ENCODE assay signal across 9 mouse cellular contexts in genomic region chr17:29165452-29165851, GRCm38 (mm10). TPM values are rescaled to one million over a fixed set of nuclear protein-coding genes. Genes with fewer than 3 reads are reported as not detected.
DNase-seq lines count a peak whose midpoint lies in the region; ATAC-seq and TF ChIP-seq lines count a peak whose summit lies in the region.
"Had no signal": no experiment of that assay in that cellular context is flagged by ENCODE, and none has a peak within 500 bp of the region (broad histone marks: within the 10 kb centered on the region; RNA-seq: fewer than 3 reads in every experiment).

No protein-coding gene starts in this region.

- WGBS in hindbrain, embryonic 11.5 days: 10% methylated on average over 6 of the region's 6 CpGs
- 11% methylated on average over 6 of the region's 6 CpGs for WGBS in hindbrain, embryonic 10.5 days
- WGBS in midbrain, embryonic 16.5 days: 4% methylated on average over 6 of the region's 6 CpGs

- H3K4me1 ChIP-seq in hindbrain, embryonic 11.5 days (replicated peaks; ENCODE audit: control insufficient read depth, insufficient read depth, low read length): peaks cover 8% of the 10 kb centered on the region; the same call in 1 of the 2 replicates
- peaks cover 33% of the 10 kb centered on the region for H3K4me1 ChIP-seq in hindbrain, embryonic 10.5 days (replicated peaks)
- peaks cover 81% of the 10 kb centered on the region for H3K4me1 ChIP-seq in E14TG2a.4 (replicated peaks; ENCODE audit: low read depth, low read length)
- peaks cover 18% of the 10 kb centered on the region for H3K4me1 ChIP-seq in midbrain, embryonic 16.5 days (ENCODE audit: control insufficient read depth, insufficient read depth, low read length)

- no peak for TF ChIP-seq CTCF in E14TG2a.4 (conservative IDR thresholded peaks at IDR 0.05; ENCODE audit: low read length)

- H3K4me2 ChIP-seq in hindbrain, embryonic 11.5 days (replicated peaks; ENCODE audit: low read depth, low read length): no peak overlapping the region; the same call in 1 of the 2 replicates
- H3K4me2 ChIP-seq in midbrain, embryonic 16.5 days (ENCODE audit: low read length): no peak overlapping the region

- no peaks in the 10 kb centered on the region for H3K9me3 ChIP-seq in hindbrain, embryonic 11.5 days (ENCODE audit: control insufficient read depth, low read length)
- H3K9me3 ChIP-seq in hindbrain, embryonic 10.5 days: peaks cover 13% of the 10 kb centered on the region; the same call in 1 of the 2 replicates
- H3K9me3 ChIP-seq in E14TG2a.4 (ENCODE audit: low read length): peaks cover 19% of the 10 kb centered on the region
- no peaks in the 10 kb centered on the region for H3K9me3 ChIP-seq in midbrain, embryonic 16.5 days (replicated peaks; ENCODE audit: control insufficient read depth, low read length, poor library complexity, severe bottlenecking)

- H3K4me3 ChIP-seq in hindbrain, embryonic 11.5 days (ENCODE audit: low read depth, low read length): no peak overlapping the region
- H3K4me3 ChIP-seq in hindbrain, embryonic 10.5 days: no peak overlapping the region
- peak overlapping the region; percentile 46; the same call in 1 of the 2 replicates for H3K4me3 ChIP-seq in E14TG2a.4 (replicated peaks; ENCODE audit: low read length)
- H3K4me3 ChIP-seq in midbrain, embryonic 16.5 days (ENCODE audit: low read depth, low read length): no peak overlapping the region

- H3K9ac ChIP-seq in hindbrain, embryonic 11.5 days (ENCODE audit: low read depth, low read length): no peak overlapping the region
- H3K9ac ChIP-seq in midbrain, embryonic 16.5 days (ENCODE audit: low read depth, low read length): no peak overlapping the region

- DNase-seq in hindbrain, embryonic 11.5 days (ENCODE audit: low spot score): peak; percentile 38
- no peak for DNase-seq in hindbrain, embryonic 10.5 days (ENCODE audit: low spot score)
- DNase-seq in induced T-regulatory cell, adult 2 months (ENCODE audit: low read depth): peak; percentile 45
- DNase-seq in layer of hippocampus, adult 9-11 months: no peak
- no peak for DNase-seq in layer of hippocampus, adult 9-10 months (ENCODE audit: low spot score)
- DNase-seq: cerebellum, adult 18-20 months had no signal

- H3K27ac ChIP-seq in hindbrain, embryonic 11.5 days (ENCODE audit: low read depth, low read length): peak overlapping the region; percentile 40
- H3K27ac ChIP-seq in hindbrain, embryonic 10.5 days: no peak overlapping the region; the same call in 1 of the 2 replicates
- H3K27ac ChIP-seq in midbrain, embryonic 16.5 days (ENCODE audit: low read length): peak overlapping the region; percentile 75

- no peaks in the 10 kb centered on the region for H3K36me3 ChIP-seq in hindbrain, embryonic 11.5 days (ENCODE audit: control insufficient read depth, insufficient read depth, low read length)
- no peaks in the 10 kb centered on the region for H3K36me3 ChIP-seq in hindbrain, embryonic 10.5 days
- H3K36me3 ChIP-seq in E14TG2a.4 (ENCODE audit: insufficient read depth, low read length): peaks cover 40% of the 10 kb centered on the region
- no peaks in the 10 kb centered on the region for H3K36me3 ChIP-seq in midbrain, embryonic 16.5 days (ENCODE audit: control insufficient read depth, insufficient read depth, low read length)

- 0 out of 2 replicates have a peak, but pooled peaks cover 2% of the 10 kb centered on the region for H3K27me3 ChIP-seq in hindbrain, embryonic 11.5 days (ENCODE audit: control insufficient read depth, insufficient read depth, low read length)
- H3K27me3 ChIP-seq in hindbrain, embryonic 10.5 days (ENCODE audit: insufficient read depth, poor library complexity, severe bottlenecking): peaks cover 35% of the 10 kb centered on the region
- H3K27me3 ChIP-seq in E14TG2a.4 (ENCODE audit: insufficient read depth, low read length): no peaks in the 10 kb centered on the region
- H3K27me3 ChIP-seq in midbrain, embryonic 16.5 days (ENCODE audit: control insufficient read depth, insufficient read depth, low read depth, low read length): no peaks in the 10 kb centered on the region

- ATAC-seq in hindbrain, embryonic 11.5 days (ENCODE audit: low FRiP score): peak; percentile 45; the same call in 1 of the 2 replicates
- ATAC-seq in midbrain, embryonic 16.5 days: peak; percentile 75
- no peak for ATAC-seq in cerebellum, adult (ENCODE audit: insufficient number of reproducible peaks, low FRiP score, low TSS enrichment)

RNA-seq across cellular contexts. Expression of gene Rab44, which starts 51.5 kb away (rescaled TPM):
- 0.45 TPM in 1 of 2 replicates, not detected in the other for polyA plus RNA-seq in hindbrain, embryonic 11.5 days (2014; fragmentation: Nextera tagmentation; extraction: Ambion mirVana)
- polyA plus RNA-seq in hindbrain, embryonic 10.5 days (2016; fragmentation: Nextera tagmentation; extraction: Ambion mirVana): 0.04 TPM in 1 of 2 replicates, not detected in the other
- polyA plus RNA-seq in midbrain, embryonic 16.5 days (2015; fragmentation: Nextera tagmentation; extraction: Ambion mirVana): 0.08 and 0.17 TPM in 2 replicates

Comparison
In these comparisons a context has a peak if more than half of its experiments do, and no peak if none do; other contexts are left out.
1. DNase-seq: peak in hindbrain, embryonic 11.5 days (single experiment) and induced T-regulatory cell, adult 2 months (single experiment); none in hindbrain, embryonic 10.5 days (single experiment), layer of hippocampus, adult 9-11 months (single experiment) and layer of hippocampus, adult 9-10 months (single experiment).